Mouse (Mus musculus) myocyte (in vitro differentiated cells): Measurements from ENCODE around the gene Clnk.

Experiments
- CEBPB ChIP-seq: IDR thresholded peaks from 2 replicates; pipeline ENCODE4 v1.6.1; 2011; ENCODE audit warnings: mild to moderate bottlenecking, moderate library complexity; ENCODE audit not compliant: poor library complexity, insufficient read depth, severe bottlenecking
- E2F4 ChIP-seq: IDR thresholded peaks from one replicate; pipeline ENCODE4 v1.6.1; 2011; ENCODE audit warnings: mild to moderate bottlenecking, control low read depth, moderate library complexity; ENCODE audit not compliant: insufficient read depth
- MAX ChIP-seq: IDR thresholded peaks from one replicate; pipeline ENCODE4 v1.6.1; 2011; ENCODE audit warnings: low read depth, mild to moderate bottlenecking, control low read depth
- MYOD1 ChIP-seq, 3 experiments: IDR thresholded peaks; one replicate each; pipeline ENCODE4 v1.6.1; 2011; ENCODE audit warnings: control low read depth in 2 of 3, low read depth in 2 of 3, mild to moderate bottlenecking in 2 of 3, moderate library complexity in 1 of 3; ENCODE audit not compliant: insufficient read length in 2 of 3, control insufficient read depth in 1 of 3
- MYOG ChIP-seq, 3 experiments: IDR thresholded peaks; one replicate each; pipeline ENCODE4 v1.6.1; 2011; ENCODE audit warnings: control low read depth in 2 of 3, low read depth in 2 of 3, mild to moderate bottlenecking in 2 of 3; ENCODE audit not compliant: insufficient read length in 2 of 3, control insufficient read depth in 1 of 3, insufficient read depth in 1 of 3
- POLR2A ChIP-seq: IDR thresholded peaks from one replicate; pipeline ENCODE4 v1.6.1; 2011; ENCODE audit warnings: low read depth, mild to moderate bottlenecking, control low read depth, moderate library complexity; ENCODE audit not compliant: insufficient read length
- POLR2AphosphoS2 ChIP-seq: IDR thresholded peaks from one replicate; pipeline ENCODE4 v1.6.1; 2011; ENCODE audit warnings: low read depth, control low read depth; ENCODE audit not compliant: insufficient read length
- SRF ChIP-seq: IDR thresholded peaks from one replicate; pipeline ENCODE4 v1.6.1; 2011; ENCODE audit warnings: low read depth; ENCODE audit not compliant: control insufficient read depth, insufficient read length
- TCF12 ChIP-seq: IDR thresholded peaks from one replicate; pipeline ENCODE4 v1.6.1; 2011; ENCODE audit warnings: mild to moderate bottlenecking, control low read depth; ENCODE audit not compliant: poor library complexity, insufficient read depth, severe bottlenecking
- USF1 ChIP-seq: IDR thresholded peaks from one replicate; pipeline ENCODE4 v1.6.1; 2011; ENCODE audit warnings: low read depth, mild to moderate bottlenecking, control low read depth, moderate library complexity

- no peak for TF ChIP-seq USF1
- no peak for TF ChIP-seq POLR2A
- no peak for TF ChIP-seq POLR2AphosphoS2
- no peak for TF ChIP-seq MYOG (IDR thresholded peaks at IDR 0.05; ENCODE audit: control insufficient read depth in 1 of 3, insufficient read depth in 1 of 3, insufficient read length in 2 of 3, low read depth in 2 of 3)
- no peak for TF ChIP-seq TCF12
- no peak for TF ChIP-seq MAX
- no peak for TF ChIP-seq SRF
- TF ChIP-seq E2F4: no peak
- no peak for TF ChIP-seq CEBPB
- TF ChIP-seq MYOD1 (IDR thresholded peaks at IDR 0.05; ENCODE audit: control insufficient read depth in 1 of 3, insufficient read length in 2 of 3, low read depth in 2 of 3): no peak
Measured at GRCm38 (mm10) chr5:38788820-38789219, 87.8 kb downstream of the Clnk start.
